9 mouse cellular contexts compared by ENCODE assay signal in genomic region chr13:32706651-32707288, GRCm38 (mm10).
A peak's percentile ranks its signal among the peaks of the same experiment; 100 is the strongest.
DNase-seq lines count a peak whose midpoint lies in the region; ATAC-seq lines count a peak whose summit lies in the region.
"Had no signal": no experiment of that assay in that cellular context is flagged by ENCODE, and none has a peak within 500 bp of the region (broad histone marks: within the 10 kb centered on the region; RNA-seq: fewer than 3 reads in every experiment).

No protein-coding gene starts in this region.

- no peak overlapping the region for H3K4me3 ChIP-seq in embryonic facial prominence, embryonic 11.5 days (ENCODE audit: low read depth, low read length)
- no peak overlapping the region for H3K4me3 ChIP-seq in hindbrain, embryonic 14.5 days (replicated peaks; ENCODE audit: low read length)

- ATAC-seq in embryonic facial prominence, embryonic 11.5 days (replicated peaks; ENCODE audit: insufficient number of reproducible peaks, low FRiP score, low TSS enrichment, low read depth): no peak
- peak; percentile 69; the same call in 1 of the 2 replicates for ATAC-seq in hindbrain, embryonic 14.5 days (ENCODE audit: low FRiP score)

- no peaks in the 10 kb centered on the region for H3K4me1 ChIP-seq in embryonic facial prominence, embryonic 11.5 days (ENCODE audit: control insufficient read depth, insufficient read depth, low read length)
- H3K4me1 ChIP-seq in hindbrain, embryonic 14.5 days (replicated peaks; ENCODE audit: control insufficient read depth, insufficient read depth, low read length): no peaks in the 10 kb centered on the region

- no peak overlapping the region for H3K27ac ChIP-seq in embryonic facial prominence, embryonic 11.5 days (replicated peaks; ENCODE audit: low read depth, low read length)
- H3K27ac ChIP-seq in hindbrain, embryonic 14.5 days: no peak overlapping the region

- DNase-seq in left cerebral cortex, postnatal 4 days: peak; percentile 5
- DNase-seq in left cerebral cortex, postnatal 36 days (ENCODE audit: low spot score in 2 of 2): no peak
- peak; percentile 11 for DNase-seq in embryonic facial prominence, embryonic 11.5 days (ENCODE audit: low spot score)
- peak; percentile 32 for DNase-seq in hindbrain, embryonic 14.5 days (ENCODE audit: low spot score)
- peak; percentile 29 for DNase-seq in skeletal muscle tissue, adult 2 months (ENCODE audit: low read depth, low spot score)
- DNase-seq in ovary, postnatal 14 days (ENCODE audit: low spot score): no peak
- DNase-seq in kidney, postnatal 25 days: no peak
- DNase-seq in liver: no peak
- DNase-seq: adrenal gland, adult 8-10 months had no signal

- no peaks in the 10 kb centered on the region for H3K36me3 ChIP-seq in embryonic facial prominence, embryonic 11.5 days (replicated peaks; ENCODE audit: control insufficient read depth, insufficient read depth, low read depth, low read length)
- no peaks in the 10 kb centered on the region for H3K36me3 ChIP-seq in hindbrain, embryonic 14.5 days (replicated peaks; ENCODE audit: control insufficient read depth, insufficient read depth)

- intact Hi-C loops in left cerebral cortex, postnatal 4 days (cut with DNase I): no loop called here
- intact Hi-C loops in left cerebral cortex, postnatal 36 days (cut with DNase I): no loop called here

- H3K4me2 ChIP-seq in embryonic facial prominence, embryonic 11.5 days (ENCODE audit: low read depth, low read length): no peak overlapping the region
- no peak overlapping the region for H3K4me2 ChIP-seq in hindbrain, embryonic 14.5 days (replicated peaks)

- WGBS in embryonic facial prominence, embryonic 11.5 days: 68% methylated on average over 10 of the region's 10 CpGs
- WGBS in hindbrain, embryonic 14.5 days: 48% methylated on average over 10 of the region's 10 CpGs

- H3K9me3 ChIP-seq in embryonic facial prominence, embryonic 11.5 days (replicated peaks; ENCODE audit: control insufficient read depth, low read length): no peaks in the 10 kb centered on the region
- no peaks in the 10 kb centered on the region for H3K9me3 ChIP-seq in hindbrain, embryonic 14.5 days (ENCODE audit: control insufficient read depth, low read length)

- no peaks in the 10 kb centered on the region for H3K27me3 ChIP-seq in embryonic facial prominence, embryonic 11.5 days (ENCODE audit: control insufficient read depth, insufficient read depth, low read length)
- no peaks in the 10 kb centered on the region for H3K27me3 ChIP-seq in hindbrain, embryonic 14.5 days (ENCODE audit: control insufficient read depth, insufficient read depth, low read length)

- no peak overlapping the region for H3K9ac ChIP-seq in embryonic facial prominence, embryonic 11.5 days (replicated peaks; ENCODE audit: low read length)
- no peak overlapping the region for H3K9ac ChIP-seq in hindbrain, embryonic 14.5 days

Comparison
In these comparisons a context has a peak if more than half of its experiments do, and no peak if none do; other contexts are left out.
1. DNase-seq: peak in left cerebral cortex, postnatal 4 days (single experiment), embryonic facial prominence, embryonic 11.5 days (single experiment), hindbrain, embryonic 14.5 days (single experiment) and skeletal muscle tissue, adult 2 months (single experiment); none in left cerebral cortex, postnatal 36 days (0 of 2), ovary, postnatal 14 days (single experiment), kidney, postnatal 25 days (0 of 2) and liver (single experiment).